Mouse (Mus musculus): ENCODE measurements around the gene Eva1c. TPM values are rescaled to one million over a fixed set of nuclear protein-coding genes. Genes with fewer than 3 reads are reported as not detected.
"Not testable (repeated sequence)": the region's sequence is repeated elsewhere in the genome, so short reads cannot be mapped to it uniquely, and the experiment has no call there.

Eva1c gene
- polyA plus RNA-seq, 1 experiment from 2014 or later, result 1.3 TPM

DNA sequence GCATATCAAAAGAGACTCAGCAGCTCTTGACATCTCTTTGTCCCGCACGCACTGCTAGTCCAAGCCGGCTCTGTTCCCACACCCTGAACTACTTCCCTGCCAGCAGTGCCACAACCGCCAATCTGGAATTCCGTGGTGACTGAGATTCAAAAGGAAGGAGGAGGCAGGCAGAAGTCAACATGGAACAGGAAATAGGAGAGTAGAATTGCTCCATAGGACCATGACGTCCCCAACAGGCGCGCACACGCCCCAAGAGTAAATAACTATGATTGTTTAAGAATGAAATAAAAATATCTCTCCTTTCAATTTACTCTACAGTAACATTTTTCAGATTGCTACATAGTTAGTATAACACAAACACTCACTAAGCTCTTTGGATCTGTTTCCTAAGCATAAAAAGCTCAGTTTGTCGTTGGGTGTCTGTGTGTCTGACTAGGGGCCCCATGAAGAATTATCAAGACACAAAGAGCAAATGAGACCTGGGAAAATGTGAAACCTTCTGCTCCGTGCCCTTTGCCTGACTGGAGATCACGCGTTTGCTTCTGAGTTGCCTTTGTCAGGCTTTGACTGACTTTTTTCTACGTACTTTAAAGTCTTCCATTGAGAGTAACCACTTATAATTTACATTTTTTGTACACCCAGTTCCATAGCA, 5.3 kb upstream of the Eva1c start:
- ATAC-seq (ENCODE audit: low FRiP score) (no peak), DNase-seq (ENCODE audit: low spot score, missing footprints) (no peak)
- Histone ChIP-seq H3K4me1 (ENCODE audit: control insufficient read depth, insufficient read depth, low read length) (no peaks in the 10 kb centered on the region), H3K9me3 (ENCODE audit: control insufficient read depth, low read length) (no peaks in the 10 kb centered on the region), H3K9ac (ENCODE audit: low read length) (no peak overlapping the region), H3K27ac (ENCODE audit: low read depth, low read length) (no peak overlapping the region), H3K27me3 (ENCODE audit: control insufficient read depth, insufficient read depth, low read length) (no peaks in the 10 kb centered on the region), H3K4me3 (ENCODE audit: low read depth, low read length) (no peak overlapping the region), H3K36me3 (ENCODE audit: control insufficient read depth, insufficient read depth, low read length) (no peaks in the 10 kb centered on the region), H3K4me2 (no peak overlapping the region)
- 84% methylated on average over 14 of the region's 14 CpGs for WGBS

DNA sequence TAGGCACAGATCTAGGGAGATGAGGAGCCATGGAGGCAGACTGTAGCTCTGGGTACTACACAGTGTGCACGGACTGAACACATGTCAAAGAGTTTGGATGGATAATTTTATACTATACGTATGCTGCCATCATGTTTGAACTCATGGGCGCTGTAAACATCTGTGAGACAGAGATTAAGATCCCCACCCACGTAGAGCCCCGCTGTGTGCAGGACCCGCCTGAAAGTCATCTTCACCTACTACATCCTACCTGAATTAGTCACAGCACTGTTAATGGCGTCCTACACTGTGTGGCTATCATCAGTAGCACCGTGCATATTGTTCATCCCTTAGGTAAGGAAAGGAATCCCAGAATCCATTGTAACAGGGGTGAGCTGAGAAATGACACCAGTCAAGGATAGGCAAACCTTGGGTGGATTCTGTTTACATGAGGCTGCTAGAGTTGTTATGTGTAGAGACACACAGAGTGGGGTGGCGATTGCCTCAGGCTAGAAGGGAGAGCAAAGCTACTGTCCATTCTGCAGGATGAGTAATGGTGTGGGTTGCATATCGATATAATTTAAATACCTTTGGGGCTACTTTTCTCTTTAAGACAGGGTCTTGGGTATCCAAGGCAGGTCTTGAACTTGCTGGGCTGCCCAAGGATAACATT, 4.1 kb upstream of the Eva1c start:
- H3K4me2 ChIP-seq, result no peak overlapping the region
- ATAC-seq (ENCODE audit: low FRiP score) (no peak), DNase-seq (ENCODE audit: low spot score, missing footprints) (no peak)
- no peak overlapping the region for H3K4me3 ChIP-seq (ENCODE audit: low read depth, low read length)
- no peaks in the 10 kb centered on the region for H3K27me3 ChIP-seq (ENCODE audit: control insufficient read depth, insufficient read depth, low read length)
- H3K9ac ChIP-seq (ENCODE audit: low read length), result no peak overlapping the region
- no peak overlapping the region for H3K27ac ChIP-seq (ENCODE audit: low read depth, low read length)
- no peaks in the 10 kb centered on the region for H3K4me1 ChIP-seq (ENCODE audit: control insufficient read depth, insufficient read depth, low read length)
- H3K36me3 ChIP-seq (ENCODE audit: control insufficient read depth, insufficient read depth, low read length), result no peaks in the 10 kb centered on the region
- no peaks in the 10 kb centered on the region for H3K9me3 ChIP-seq (ENCODE audit: control insufficient read depth, low read length)
- 90% methylated on average over 10 of the region's 10 CpGs for WGBS

DNA sequence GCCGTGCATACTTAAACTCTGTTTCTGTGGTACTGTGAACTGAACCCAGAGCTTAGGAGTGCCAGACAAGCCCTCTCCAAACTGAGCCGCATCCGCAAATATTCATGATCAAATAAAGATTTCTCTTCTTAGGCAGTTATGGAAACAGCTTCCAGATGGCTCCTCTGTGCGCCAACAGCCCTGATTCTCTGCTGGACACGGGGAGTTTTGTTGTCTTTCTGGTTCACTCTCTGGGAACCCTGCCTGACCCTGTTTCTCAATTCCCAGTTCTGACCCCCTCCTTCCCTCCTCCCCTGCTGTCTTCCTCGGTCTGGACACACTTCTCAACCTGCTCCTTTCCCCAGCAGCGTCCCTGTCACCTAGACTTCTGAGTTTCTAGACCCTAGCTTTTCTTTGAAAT, 3.5 kb upstream of the Eva1c start:
- no peaks in the 10 kb centered on the region for H3K9me3 ChIP-seq (ENCODE audit: control insufficient read depth, low read length)
- no peaks in the 10 kb centered on the region for H3K27me3 ChIP-seq (ENCODE audit: control insufficient read depth, insufficient read depth, low read length)
- WGBS, result 68% methylated on average over 7 of the region's 7 CpGs
- no peak overlapping the region for H3K27ac ChIP-seq (ENCODE audit: low read depth, low read length)
- H3K4me3 ChIP-seq (ENCODE audit: low read depth, low read length), result no peak overlapping the region
- no peak for ATAC-seq (ENCODE audit: low FRiP score)
- no peak overlapping the region for H3K9ac ChIP-seq (ENCODE audit: low read length)
- no peaks in the 10 kb centered on the region for H3K36me3 ChIP-seq (ENCODE audit: control insufficient read depth, insufficient read depth, low read length)
- no peak for DNase-seq (ENCODE audit: low spot score, missing footprints)
- no peak overlapping the region for H3K4me2 ChIP-seq
- H3K4me1 ChIP-seq (ENCODE audit: control insufficient read depth, insufficient read depth, low read length), result no peaks in the 10 kb centered on the region

DNA sequence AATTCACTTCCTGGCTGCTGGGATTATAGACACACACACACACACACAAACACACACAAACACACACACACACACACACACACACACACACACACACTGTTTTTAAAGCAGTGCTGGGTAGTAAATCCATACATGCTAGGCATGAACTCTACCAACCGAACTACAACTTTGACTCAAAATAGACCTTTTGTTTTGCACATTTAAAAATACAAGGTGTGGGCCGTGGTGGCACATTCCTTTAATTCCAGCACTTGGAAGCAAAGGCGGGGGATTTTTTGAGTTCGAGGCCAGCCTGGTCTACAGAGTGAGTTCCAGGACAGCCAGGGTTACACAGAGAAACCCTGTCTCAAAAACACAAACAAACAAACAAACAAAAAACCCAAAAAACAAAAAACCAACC, 2.5 kb upstream of the Eva1c start:
- WGBS, result 82% methylated on average over 4 of the region's 4 CpGs
- H3K27me3 ChIP-seq (ENCODE audit: control insufficient read depth, insufficient read depth, low read length); H3K9me3 ChIP-seq (ENCODE audit: control insufficient read depth, low read length); H3K4me3 ChIP-seq (ENCODE audit: low read depth, low read length); H3K4me1 ChIP-seq (ENCODE audit: control insufficient read depth, insufficient read depth, low read length); ATAC-seq (ENCODE audit: low FRiP score); H3K36me3 ChIP-seq (ENCODE audit: control insufficient read depth, insufficient read depth, low read length); H3K27ac ChIP-seq (ENCODE audit: low read depth, low read length); H3K4me2 ChIP-seq; H3K9ac ChIP-seq (ENCODE audit: low read length); DNase-seq (ENCODE audit: low spot score, missing footprints): not testable (repeated sequence)

DNA sequence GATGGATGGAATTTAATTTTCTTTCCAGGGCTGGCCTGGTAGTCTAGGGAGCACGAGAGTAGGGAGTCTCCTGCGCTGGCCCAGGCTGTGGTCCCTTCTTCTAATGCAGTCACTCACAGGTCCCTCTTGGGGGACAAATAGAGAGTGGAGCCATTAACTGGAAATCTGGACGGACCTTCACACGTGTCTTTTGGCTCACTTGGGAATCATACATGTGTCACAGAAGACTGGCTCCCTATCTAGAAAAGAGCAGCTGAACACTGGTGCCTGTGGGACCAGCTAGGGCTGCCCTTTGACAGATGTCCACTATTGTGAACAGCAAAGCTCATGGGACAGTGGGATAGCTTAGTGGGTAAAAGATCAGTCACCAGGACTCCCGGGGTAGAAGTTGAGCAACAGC, 478 bp upstream of the Eva1c start:
- peaks cover 5% of the 10 kb centered on the region for H3K4me1 ChIP-seq (ENCODE audit: control insufficient read depth, insufficient read depth, low read length)
- no peaks in the 10 kb centered on the region for H3K9me3 ChIP-seq (ENCODE audit: control insufficient read depth, low read length)
- DNase-seq (ENCODE audit: low spot score, missing footprints) (no peak), ATAC-seq (ENCODE audit: low FRiP score) (no peak)
- no peaks in the 10 kb centered on the region for H3K36me3 ChIP-seq (ENCODE audit: control insufficient read depth, insufficient read depth, low read length)
- no peak overlapping the region for H3K9ac ChIP-seq (ENCODE audit: low read length)
- 84% methylated on average over 5 of the region's 5 CpGs for WGBS
- no peak overlapping the region for H3K4me2 ChIP-seq
- H3K27ac ChIP-seq (ENCODE audit: low read depth, low read length), result no peak overlapping the region
- peaks cover 22% of the 10 kb centered on the region for H3K27me3 ChIP-seq (ENCODE audit: control insufficient read depth, insufficient read depth, low read length)
- no peak overlapping the region for H3K4me3 ChIP-seq (ENCODE audit: low read depth, low read length)

DNA sequence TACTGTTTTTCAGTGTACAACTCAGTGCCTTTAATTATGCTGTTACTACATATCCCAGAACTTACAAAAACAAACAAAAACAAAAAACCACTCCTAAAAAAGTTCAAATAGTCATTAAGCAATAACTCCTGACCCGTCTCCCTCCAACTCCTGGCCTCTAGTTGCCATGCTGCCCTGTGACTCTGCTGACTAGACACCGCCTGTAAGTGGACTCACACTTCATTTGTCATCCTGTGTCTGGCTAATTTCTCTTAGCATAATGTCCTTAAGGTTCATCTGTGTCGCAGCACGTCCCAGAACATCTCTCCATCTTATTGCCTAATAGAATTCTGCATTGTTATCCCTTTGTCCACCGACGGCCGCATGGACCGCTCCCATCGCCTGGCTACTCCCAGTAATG, 979 bp downstream of the Eva1c start:
- no peak for ATAC-seq (ENCODE audit: low FRiP score)

DNA sequence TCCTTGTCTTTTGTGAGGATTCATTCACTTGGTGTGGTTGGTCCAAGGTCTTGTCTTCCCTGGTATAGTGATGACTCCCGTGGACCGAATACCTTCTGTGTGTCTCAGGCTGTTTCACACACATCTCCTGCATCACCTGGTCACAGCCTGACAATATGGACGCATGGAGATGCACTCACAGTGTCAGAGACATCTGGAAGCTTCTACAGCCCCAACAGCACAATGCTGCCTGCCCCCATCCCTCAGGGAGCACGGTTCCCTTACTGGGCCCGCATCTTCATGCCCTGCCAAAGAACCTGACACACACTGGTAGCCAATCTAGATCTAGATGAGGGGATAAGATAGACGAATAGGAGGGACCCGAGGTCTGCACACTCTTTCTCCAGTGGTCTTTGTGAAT, 2.6 kb downstream of the Eva1c start:
- Histone ChIP-seq H3K4me1 (ENCODE audit: control insufficient read depth, insufficient read depth, low read length) (peaks cover 25% of the 10 kb centered on the region), H3K9me3 (ENCODE audit: control insufficient read depth, low read length) (no peaks in the 10 kb centered on the region), H3K27ac (ENCODE audit: low read depth, low read length) (no peak overlapping the region), H3K4me3 (ENCODE audit: low read depth, low read length) (no peak overlapping the region), H3K9ac (ENCODE audit: low read length) (no peak overlapping the region), H3K4me2 (no peak overlapping the region), H3K27me3 (ENCODE audit: control insufficient read depth, insufficient read depth, low read length) (peaks cover 31% of the 10 kb centered on the region), H3K36me3 (ENCODE audit: control insufficient read depth, insufficient read depth, low read length) (no peaks in the 10 kb centered on the region)
- ATAC-seq (ENCODE audit: low FRiP score), result no peak
- WGBS, result 81% methylated on average over 7 of the region's 7 CpGs
- no peak for DNase-seq (ENCODE audit: low spot score, missing footprints)

More for the DNA sequence above, 979 bp downstream of the Eva1c start:
- Histone ChIP-seq H3K4me1 (ENCODE audit: control insufficient read depth, insufficient read depth, low read length) (peaks cover 12% of the 10 kb centered on the region), H3K27me3 (ENCODE audit: control insufficient read depth, insufficient read depth, low read length) (peaks cover 28% of the 10 kb centered on the region), H3K9me3 (ENCODE audit: control insufficient read depth, low read length) (no peaks in the 10 kb centered on the region), H3K27ac (ENCODE audit: low read depth, low read length) (no peak overlapping the region), H3K4me3 (ENCODE audit: low read depth, low read length) (no peak overlapping the region), H3K36me3 (ENCODE audit: control insufficient read depth, insufficient read depth, low read length) (no peaks in the 10 kb centered on the region), H3K4me2 (no peak overlapping the region), H3K9ac (ENCODE audit: low read length) (no peak overlapping the region)
- 81% methylated on average over 9 of the region's 9 CpGs for WGBS
- DNase-seq (ENCODE audit: low spot score, missing footprints), result no peak

DNA sequence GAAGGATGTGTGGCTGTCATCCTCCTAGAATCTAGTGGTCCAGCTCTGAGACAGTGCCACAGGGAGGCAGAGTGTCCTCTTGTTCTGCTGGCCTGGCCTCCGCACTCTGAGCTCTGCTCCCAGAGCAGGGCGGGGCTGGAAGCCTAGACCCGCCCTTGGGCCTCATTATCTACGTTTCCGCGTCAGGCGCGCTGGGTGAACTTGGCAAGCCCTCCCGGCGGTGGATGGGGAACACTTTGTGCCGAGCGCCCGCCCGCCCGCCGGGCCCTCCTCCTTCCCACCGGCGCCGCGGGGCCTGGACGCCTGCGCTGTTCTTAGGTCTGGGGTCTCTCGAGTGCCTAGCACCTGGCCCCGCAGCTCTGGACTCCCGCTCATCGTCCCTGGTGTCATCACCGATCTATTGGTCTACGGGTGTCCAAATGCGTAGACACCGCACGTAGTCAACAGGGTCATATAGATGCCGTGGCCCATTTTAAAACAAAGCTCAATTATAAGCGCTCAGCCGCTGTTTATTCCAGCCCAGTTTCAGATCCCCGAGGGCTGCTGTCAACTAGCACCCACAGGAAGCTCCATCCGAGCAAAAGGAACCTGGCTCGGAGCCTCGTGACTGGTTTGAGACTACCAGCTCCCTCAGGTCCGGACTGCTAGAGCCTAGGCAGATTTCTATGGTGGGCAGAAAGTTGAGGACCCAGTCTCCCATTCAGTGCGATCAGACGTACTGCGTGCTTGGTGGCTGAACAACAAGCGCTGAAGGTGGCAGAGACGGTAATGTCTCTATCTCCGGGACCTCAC, 3.6 kb downstream of the Eva1c start:
- no peaks in the 10 kb centered on the region for H3K9me3 ChIP-seq (ENCODE audit: control insufficient read depth, low read length)
- peak overlapping the region; percentile 94 for H3K4me2 ChIP-seq
- ATAC-seq (ENCODE audit: low FRiP score) (peak; percentile 60), DNase-seq (ENCODE audit: low spot score, missing footprints) (peak; percentile 96)
- H3K4me1 ChIP-seq (ENCODE audit: control insufficient read depth, insufficient read depth, low read length), result peaks cover 25% of the 10 kb centered on the region
- under 1% methylated on average over 45 of the region's 45 CpGs for WGBS
- peaks cover 31% of the 10 kb centered on the region for H3K27me3 ChIP-seq (ENCODE audit: control insufficient read depth, insufficient read depth, low read length)
- no peak overlapping the region for H3K27ac ChIP-seq (ENCODE audit: low read depth, low read length)
- peak overlapping the region; percentile 52 for H3K4me3 ChIP-seq (ENCODE audit: low read depth, low read length)
- H3K9ac ChIP-seq (ENCODE audit: low read length), result peak overlapping the region; percentile 62
- no peaks in the 10 kb centered on the region for H3K36me3 ChIP-seq (ENCODE audit: control insufficient read depth, insufficient read depth, low read length)
